Mouse (Mus musculus) megakaryocyte, adult 5-6 weeks (primary cell): Measurements from ENCODE around the gene Galp. TPM values are rescaled to one million over a fixed set of nuclear protein-coding genes. Genes with fewer than 3 reads are reported as not detected.
A peak's percentile ranks its signal among the peaks of the same experiment; 100 is the strongest.
"Not testable (repeated sequence)": the region's sequence is repeated elsewhere in the genome, so short reads cannot be mapped to it uniquely, and the experiment has no call there.

Experiments used
- ATAC-seq: 2 replicates; pipeline ENCODE4 v1.8.0; 2016; ENCODE audit warnings: mild to moderate bottlenecking, inconsistent platforms; ENCODE audit not compliant: poor library complexity, severe bottlenecking
- total RNA-seq, 2 experiments: library from RNA; stranded (forward) in 1 of 2; stranded (reverse) in 1 of 2; fragments of 153-499, 151-499 nt in 1 of 2; fragments of 221-1000, 200-1000 nt in 1 of 2; gene quantifications; 2 replicates each; pipeline versions ENCODE4 v1.2.3 to v1.2.4; 2015 to 2017

Galp gene
- total RNA-seq, 2 experiments from 2014 or later: not detected

DNA sequence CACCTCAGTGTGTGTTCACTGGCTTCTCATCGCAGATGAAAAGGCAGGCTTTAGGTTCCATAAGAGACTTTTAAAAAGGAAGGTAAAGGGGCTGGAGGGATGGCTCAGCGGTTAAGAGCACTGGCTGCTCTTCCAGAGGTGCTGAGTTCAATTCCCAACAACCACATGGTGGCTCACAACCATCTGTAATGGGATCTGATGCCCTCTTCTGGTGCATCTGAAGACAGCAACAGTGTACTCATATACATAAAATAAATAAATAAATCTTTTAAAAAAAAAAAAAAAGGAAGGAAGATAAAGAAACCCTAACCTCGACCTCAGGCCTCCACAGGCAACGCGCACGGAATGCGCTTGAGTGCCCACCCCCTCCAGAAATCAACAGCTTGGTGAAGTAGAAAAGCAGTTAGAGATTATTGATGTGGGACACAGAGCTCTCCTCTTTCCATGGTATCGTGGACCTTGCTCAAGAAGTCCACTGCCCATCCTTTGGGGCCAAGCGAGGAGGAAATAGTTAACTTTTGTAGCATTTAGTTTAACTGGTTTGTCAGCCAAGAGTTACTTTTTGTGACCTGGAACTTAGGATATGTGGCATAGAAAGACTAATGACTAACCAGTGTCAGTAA lies 22.4 kb upstream of the Galp start:
- ATAC-seq: not testable (repeated sequence)

GRCm38 (mm10) chr7:6179013-6179412 lies 17.9 kb upstream of the Galp start:
- ATAC-seq: no peak

DNA sequence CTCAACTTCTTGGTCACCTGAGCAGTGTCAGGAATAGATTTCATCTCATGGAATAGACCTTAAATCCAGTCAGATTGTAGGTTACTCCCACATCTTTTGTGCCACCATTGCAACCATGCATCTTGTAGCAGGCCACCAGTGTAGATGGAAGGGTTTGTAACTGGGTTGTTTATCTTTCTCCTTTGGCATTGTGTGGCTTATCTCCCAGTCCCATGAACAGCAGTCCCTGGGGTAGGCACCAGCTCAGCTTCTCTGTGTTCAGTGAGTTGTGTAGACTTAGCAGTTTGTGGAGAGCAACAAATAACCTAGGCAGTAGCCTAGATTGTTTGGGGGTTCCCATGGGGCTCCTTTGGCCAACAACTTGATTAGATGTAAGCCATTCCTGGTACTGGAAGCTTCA lies 14.0 kb upstream of the Galp start:
- no peak for ATAC-seq

- ATAC-seq: no peak
These were observed 13.1 kb upstream of the Galp start for GRCm38 (mm10) chr7:6183802-6184201.

GRCm38 (mm10) chr7:6184521-6184920 lies 12.4 kb upstream of the Galp start:
- no peak for ATAC-seq

DNA sequence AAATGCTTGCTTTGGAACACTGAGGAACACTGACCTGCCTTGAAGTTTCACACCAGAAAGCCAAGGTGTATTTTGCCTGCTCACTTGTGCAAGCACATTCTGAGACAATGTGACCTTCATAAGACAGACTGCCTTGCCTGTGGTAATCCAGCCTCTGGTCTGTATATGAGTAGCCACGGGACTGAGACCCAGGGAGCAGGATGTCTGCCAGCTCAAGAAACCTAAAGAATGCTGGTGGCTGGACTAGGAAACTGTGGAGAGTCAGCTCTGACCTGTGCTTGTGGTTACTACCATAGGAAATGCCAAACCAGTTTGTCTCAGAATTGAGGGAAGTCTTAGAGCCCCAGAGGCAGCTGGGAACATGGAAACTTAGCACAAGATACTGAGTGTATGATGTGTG lies 11.5 kb upstream of the Galp start:
- no peak for ATAC-seq

- ATAC-seq: no peak
These were observed 10.7 kb upstream of the Galp start for GRCm38 (mm10) chr7:6186176-6186575.

DNA sequence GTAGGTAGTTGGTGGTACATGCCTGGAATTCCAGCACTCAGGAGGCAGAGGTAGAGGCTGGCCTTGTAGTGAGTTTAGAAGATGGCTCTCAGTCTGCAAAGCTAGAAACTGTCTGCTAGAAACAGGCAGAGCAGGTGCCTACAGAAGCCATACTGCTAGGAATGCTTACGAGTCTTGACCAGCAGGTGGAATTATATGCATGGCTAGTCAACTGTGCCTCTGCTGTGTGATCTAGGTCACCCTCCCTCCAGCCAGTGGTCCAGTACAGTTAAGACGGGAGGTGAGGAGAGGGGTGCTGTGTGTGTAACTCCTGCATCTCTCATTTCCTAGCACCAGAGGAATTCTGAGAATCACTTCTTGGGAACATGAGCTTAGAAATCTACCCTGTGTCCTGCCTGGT lies 10.1 kb upstream of the Galp start:
- no peak for ATAC-seq

GRCm38 (mm10) chr7:6189542-6189941 lies 7.3 kb upstream of the Galp start:
- ATAC-seq: no peak

- ATAC-seq: peak; percentile 70
These were observed 5.5 kb upstream of the Galp start for GRCm38 (mm10) chr7:6191376-6191775.

GRCm38 (mm10) chr7:6194129-6194528 lies 2.8 kb upstream of the Galp start:
- peak; percentile 88 for ATAC-seq

DNA sequence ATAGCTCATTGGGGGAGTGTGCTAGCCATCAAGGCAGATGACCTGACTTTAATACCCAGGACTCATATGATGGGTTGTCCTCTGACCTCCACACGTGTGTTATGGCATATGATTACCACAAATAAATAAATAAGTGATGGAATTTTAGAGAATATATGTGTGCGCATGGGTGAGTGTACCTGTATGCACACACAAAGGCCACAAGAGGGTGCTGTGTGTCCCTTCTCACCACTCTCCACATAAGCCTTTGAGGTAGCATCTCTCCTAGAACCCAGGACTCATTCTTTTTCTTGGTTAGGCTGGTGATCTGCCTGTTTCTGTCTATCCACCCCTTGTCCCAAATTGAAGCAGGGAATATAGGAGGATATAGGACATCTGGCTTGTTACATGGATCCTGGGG lies 1.1 kb upstream of the Galp start:
- ATAC-seq: no peak

DNA sequence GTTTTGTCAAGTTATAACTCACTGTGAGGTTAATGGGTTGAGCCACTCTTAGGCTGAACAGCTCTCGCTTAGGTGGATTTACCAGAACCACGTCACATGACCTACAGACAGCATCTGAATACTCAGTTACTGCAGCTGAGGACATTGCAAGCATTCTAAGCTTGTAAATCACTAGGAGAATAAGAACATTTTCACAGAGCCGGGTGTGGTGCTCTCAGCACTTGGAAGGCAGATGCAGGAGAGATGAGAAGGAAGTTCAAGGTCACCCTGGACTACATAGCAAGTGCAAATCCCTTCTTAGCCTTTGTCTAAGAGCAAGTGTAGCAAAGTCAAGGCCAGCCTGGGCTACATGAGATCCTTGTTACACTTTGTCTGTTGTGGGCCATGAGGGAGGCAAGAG lies 7.3 kb downstream of the Galp start:
- ATAC-seq: no peak

GRCm38 (mm10) chr7:6213144-6213543 lies 16.3 kb downstream of the Galp start:
- ATAC-seq: no peak; the same call in 1 of the 2 replicates

DNA sequence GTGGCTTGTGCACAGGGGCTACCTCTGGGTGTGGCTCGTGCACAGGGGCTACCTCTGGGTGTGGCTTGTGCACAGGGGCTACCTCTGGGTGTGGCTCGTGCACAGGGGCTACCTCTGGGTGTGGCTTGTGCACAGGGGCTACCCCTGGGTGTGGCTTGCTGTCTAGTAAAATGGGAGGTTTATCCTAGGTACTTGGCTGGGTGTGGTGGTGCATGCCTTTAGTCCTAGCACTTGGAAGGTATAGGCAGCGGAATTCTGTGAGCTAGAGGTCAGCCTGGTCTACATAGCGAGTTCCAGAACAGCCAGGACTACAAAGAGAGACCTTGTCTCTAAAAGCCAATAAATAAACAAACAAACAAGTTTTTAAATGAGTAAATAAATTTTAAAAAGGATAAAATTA lies 17.8 kb downstream of the Galp start:
- not testable (repeated sequence) for ATAC-seq

DNA sequence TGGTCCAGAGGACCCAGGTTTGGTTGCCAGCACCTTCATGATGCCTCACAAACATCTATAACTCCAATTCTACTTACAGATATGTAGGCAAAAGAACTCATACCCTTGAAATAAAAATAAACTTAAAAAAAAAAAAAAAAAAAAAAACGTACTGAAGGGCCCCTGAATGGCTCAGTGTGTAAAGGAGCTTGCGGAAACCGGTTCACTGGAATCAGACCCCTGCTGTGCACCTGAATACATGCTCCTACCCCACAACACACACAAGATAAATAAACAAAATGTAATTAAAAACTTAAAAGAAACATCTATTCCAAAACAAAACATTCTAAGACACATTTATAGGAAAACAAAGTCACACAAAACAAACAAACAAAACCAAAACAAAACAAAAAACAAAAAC lies 23.3 kb downstream of the Galp start:
- ATAC-seq: no peak

DNA sequence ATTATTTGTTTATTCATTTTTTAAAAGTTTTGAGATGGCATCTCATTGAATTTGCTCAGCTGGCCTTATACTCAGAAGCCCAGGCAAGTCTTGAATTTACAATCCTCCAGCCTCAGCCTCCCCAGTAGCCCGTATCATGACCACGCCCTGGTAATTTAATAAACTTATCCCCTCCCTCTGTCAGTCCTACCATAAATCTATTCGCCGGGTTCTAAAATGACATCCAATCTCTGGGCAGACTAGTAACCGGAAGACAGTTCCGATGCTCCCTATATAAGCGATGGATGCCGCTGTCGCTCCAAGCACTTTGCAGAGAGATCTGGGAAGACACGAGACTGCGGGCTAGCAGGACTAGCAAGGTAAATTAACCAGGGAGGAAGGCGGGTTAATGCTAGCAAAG lies 25.1 kb downstream of the Galp start, which contains the start of gene Zscan5b:
Gene Zscan5b (plus strand): TSS at position 301 of the 400 bp plus-strand sequence.
- no peak for ATAC-seq

DNA sequence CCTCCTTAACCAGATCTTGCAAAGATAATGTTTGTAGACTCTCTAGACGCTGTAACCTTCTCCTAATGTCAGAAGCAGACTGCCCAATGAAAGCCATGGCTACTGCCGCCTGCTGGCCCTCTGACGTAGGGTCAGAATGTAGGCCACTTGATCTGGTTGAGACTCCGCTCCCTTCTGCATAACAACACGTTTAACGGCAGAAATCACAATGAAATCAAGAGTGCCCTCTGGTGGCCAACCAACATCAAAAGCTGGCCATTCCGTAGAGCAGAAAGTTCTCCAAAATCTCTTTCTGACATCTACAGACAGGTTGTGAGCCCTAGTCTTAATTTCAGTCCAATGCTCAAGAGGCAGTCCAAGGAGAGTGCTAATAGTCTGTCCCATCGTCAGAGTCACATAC lies 31.6 kb downstream of the Galp start:
- not testable (repeated sequence) for ATAC-seq

DNA sequence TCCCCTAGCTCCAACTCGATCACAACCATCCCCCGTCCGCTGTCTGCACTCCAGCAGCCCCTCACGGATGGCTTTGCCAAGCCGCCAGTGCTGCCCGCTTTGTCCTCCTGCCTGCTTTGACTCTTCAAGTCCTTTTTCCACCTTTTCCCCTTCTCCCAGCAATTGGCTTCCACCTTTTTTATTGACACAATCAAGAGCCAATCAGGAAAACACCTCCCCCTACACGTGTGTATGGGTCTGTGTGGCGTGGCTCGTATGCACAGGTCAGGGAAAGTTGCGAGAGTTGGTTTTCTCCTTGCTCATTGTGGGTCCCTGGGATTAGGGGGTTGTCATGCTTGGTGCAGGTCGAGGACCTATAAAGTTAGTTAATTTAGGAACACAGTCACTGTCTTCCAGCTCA lies 42.9 kb downstream of the Galp start:
- ATAC-seq: no peak

DNA sequence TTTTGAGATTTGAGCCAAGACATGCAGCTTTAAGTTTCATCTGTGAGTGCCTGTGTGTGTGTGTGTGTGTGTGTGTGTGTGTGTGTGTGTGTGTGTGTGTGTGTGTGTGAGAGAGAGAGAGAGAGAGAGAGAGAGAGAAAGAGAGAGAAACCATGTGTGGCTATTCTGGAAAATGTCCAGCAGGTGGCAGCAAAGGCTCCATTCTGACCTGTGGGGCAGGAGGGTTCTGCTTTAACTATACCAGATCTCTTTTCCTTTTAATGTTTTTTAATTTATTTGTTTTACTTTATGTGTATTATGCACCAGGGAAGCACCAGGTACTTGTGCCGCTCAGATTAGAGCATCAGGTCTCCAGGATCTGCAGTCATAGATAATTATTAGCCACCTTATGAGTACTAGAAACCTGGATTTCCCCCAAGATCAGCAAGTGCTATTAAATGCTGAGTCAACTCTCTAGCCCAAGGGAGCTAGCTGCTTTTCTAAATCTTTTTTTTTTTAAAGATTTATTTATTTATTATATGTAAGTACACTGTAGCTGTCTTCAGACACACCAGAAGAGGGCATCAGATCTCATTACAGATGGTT lies 44.0 kb downstream of the Galp start:
- ATAC-seq: peak; percentile 60; the same call in 1 of the 2 replicates

DNA sequence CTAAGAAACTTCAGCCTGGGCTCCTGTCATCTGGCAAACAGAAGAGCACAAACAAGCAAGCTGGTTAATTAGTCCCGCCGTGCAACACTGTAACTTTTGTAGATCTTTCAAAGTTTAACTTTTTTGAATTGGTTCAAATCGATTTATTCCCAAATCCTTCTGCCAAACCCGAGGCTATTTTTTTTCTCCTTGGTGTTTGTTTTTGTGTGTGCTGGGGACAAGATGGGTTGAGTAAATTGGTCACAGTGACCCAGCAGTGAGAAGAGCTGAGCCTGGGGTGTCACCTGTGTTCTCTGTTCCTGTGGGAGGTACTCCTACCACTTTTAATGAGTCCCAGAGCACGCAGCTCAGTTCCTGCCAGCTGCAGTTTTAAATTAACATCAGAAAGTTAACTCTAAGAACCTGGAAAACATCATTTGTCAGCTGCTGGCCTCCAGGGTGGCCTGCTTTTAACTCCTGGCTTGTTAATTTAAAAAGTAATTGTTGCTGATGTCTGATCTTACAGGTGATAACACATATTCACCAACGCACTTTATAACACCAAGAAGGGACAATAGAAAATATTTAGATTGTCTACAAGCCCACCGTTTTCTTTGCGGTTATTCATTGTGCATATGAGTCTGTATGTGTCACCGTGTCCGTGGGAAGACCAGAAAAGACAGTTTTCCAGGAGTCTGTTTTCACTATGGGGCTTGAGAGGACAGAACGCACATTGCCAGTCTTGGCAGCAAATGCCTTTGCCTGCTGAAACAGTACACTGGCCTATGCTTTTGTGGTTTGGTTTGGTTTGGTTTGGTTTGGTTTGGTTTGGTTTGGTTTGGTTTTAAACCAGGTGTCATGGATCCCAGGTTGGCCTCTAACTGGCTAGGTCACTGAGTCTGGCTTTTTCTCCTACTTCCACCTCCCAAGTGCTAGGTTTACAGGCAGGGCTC lies 47.7 kb downstream of the Galp start:
- ATAC-seq: no peak

GRCm38 (mm10) chr7:6252410-6252809 lies 55.5 kb downstream of the Galp start, which contains the start of gene Epp13:
Epp13 (plus strand) TSS chr7:6252710.
- ATAC-seq: no peak
